Mouse (Mus musculus) right cerebral cortex, postnatal 10 days (tissue): ENCODE data around the gene Gm11565.
"Not testable (repeated sequence)": the region's sequence is repeated elsewhere in the genome, so short reads cannot be mapped to it uniquely, and the experiment has no call there.

ENCODE experiments used
- DNase-seq, 2 experiments: peaks; one replicate each; pipeline ENCODE4 v3.0.0; 2021; ENCODE audit warnings: low spot score in 2 of 2

The Gm11565 gene

DNA sequence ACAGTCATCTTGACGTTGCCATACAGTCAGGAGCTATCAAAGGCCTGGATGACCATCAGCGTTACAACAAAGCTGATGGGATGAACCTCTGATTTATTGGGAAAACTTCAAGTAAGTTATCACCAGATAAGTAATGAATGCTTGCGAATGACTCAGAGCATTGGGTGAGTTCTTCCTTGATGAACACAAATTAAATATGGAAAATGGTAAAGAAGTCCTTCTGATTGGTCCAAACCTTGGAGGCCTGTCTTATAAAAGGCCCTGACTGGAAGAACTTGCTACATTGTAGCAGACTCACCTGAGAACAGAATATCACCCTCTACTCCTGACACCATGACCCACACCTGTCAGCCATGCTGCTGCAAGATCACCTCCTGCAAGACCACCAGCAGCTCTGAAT lies at the start of gene Gm11565:
Gene Gm11565, plus strand, starts transcription at position 301 of the 400 bp plus-strand sequence.
- no peak for DNase-seq

DNA sequence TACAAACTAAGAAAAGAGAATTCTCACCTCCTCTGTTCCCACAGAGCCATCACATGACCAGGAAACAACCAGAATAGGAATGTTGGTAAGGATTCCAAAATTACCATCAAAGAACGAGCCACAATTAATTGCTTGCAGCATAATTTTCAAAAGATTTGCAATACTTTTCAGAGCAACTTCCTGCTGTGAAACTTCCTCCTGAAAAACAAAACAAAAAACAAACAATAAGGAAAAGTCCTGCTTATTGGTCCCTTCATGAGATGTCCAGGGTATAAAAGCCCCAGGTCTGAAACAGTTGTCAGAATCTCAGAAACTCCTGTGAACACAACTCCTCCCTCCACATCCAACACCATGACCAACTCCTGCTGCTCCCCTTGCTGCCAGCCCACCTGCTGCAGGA lies 41.5 kb upstream of the Gm11565 start, which contains the start of gene Krtap9-1:
Gene Krtap9-1, plus strand, starts transcription at position 301 of the 400 bp plus-strand sequence.
- DNase-seq = not testable (repeated sequence)

DNA sequence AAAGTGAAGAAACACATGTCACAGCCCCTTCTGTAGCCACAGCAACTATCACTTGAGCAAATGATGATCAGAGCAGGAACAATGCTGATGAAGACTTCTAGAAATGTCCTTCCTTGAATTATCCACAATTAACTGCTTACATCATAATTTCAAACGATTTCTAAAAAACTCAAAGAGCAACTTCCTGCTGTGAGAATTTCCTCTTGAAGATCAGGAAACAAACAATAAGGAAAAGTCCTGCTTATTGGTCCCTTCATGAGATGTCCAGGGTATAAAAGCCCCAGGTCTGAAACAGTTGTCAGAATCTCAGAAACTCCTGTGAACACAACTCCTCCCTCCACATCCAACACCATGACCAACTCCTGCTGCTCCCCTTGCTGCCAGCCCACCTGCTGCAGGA lies 35.7 kb upstream of the Gm11565 start, which contains the start of gene Gm11567:
Gene Gm11567, plus strand, starts transcription at position 301 of the 400 bp plus-strand sequence.
- not testable (repeated sequence) for DNase-seq

DNA sequence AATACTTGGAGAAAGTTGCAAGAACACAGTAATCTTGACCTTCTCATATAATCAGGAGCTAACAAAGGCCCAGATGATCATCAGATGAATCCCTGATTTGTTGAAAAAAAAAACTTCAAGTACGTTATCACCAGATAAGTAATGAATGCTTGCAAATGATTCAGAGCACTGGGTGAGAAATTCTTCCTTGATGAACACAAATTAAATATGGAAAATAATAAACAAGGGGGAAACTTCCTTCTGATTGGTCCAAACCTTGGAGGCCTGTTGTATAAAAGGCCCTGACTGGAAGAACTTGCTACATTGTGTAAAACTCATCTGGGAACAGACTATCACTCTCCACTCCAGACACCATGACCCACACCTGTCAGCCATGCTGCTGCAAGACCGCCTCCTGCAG lies 6.9 kb upstream of the Gm11565 start, which contains the start of gene Krtap31-1:
Gene Krtap31-1, plus strand, starts transcription at position 301 of the 400 bp plus-strand sequence.
- DNase-seq = no peak

DNA sequence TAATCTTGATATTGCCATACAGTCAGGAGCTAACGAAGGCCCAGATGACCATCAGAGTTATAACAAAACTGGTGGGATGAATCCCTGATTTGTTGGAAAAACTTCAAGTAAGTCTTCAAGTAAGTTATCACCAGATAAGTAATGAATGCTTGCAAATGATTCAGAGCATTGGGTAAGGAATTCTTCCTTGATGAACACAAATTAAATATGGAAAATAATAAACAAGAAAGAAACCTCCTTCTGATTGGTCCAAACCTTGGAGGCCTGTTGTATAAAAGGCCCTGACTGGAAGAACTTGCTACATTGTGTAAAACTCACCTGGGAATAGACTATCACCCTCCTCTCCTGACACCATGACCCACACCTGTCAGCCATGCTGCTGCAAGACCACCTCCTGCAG lies 21.4 kb downstream of the Gm11565 start, which contains the start of gene Krtap31-2:
Gene Krtap31-2, plus strand, starts transcription at position 301 of the 400 bp plus-strand sequence.
- no peak for DNase-seq

DNA sequence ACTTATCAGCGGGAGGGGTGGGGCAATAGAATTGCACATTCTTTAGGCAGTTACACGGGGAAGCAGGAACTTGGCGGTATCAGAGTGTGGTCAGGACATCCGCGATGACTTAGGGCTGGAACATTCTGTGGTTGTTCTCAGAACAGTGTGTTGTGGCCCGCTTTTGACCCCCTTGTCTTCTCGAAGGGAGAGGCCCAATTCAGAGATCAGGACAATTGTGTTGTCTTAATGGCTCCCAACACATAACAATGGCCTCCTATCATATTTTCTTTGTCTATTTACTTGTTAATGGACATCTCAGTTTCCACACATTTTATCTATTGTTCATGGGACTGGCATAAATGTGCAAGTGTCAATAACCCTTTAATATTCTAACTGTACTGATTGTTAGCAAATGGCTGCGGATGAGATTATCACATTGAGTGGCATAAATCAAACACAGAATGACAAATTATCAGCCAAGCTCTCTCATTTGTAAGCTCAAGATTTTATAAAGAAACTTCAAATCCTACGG lies 23.3 kb downstream of the Gm11565 start:
- DNase-seq = no peak

DNA sequence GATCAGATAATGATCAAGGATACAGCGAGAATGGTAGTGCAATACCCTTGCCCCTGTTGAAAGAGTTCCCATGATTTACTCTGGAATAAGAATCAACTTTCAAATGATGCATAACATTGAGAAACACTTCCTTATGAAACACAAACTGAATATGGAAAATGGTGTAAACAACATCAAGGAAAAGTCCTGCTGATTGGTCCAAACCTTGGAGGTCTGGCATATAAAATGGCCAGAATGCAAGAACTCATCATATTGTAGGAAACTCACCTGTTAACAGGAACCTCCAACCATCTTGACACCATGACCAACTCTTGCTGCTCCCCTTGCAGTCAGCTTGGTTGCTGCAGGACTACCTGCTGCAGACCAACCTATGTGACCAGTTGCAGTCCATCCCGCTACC lies 33.6 kb downstream of the Gm11565 start, which contains the start of gene Krtap9-5:
Gene Krtap9-5, plus strand, starts transcription at position 301 of the 400 bp plus-strand sequence.
- DNase-seq = no peak

DNA sequence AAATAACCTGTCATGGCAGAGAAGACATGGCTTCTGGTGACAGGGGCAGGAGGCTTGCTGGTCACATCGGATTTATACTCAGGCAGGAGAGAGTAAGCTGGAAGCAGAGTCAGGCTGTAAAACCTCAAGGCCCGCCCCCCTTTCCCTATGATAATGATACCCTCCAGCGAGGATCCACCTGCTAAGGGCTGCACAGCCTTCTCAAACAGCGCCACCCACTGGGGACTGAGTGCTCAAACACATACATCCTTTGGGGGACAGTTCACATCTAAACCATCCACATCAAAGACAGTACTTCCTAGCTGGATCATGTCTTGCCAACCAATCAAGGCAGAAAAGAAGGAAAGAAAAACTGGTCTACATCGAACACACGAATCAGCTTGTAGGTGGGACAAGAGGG lies 49.7 kb downstream of the Gm11565 start:
- DNase-seq = no peak
